Comparison of ENCODE assay signal across 9 mouse cellular contexts in the genomic region with DNA sequence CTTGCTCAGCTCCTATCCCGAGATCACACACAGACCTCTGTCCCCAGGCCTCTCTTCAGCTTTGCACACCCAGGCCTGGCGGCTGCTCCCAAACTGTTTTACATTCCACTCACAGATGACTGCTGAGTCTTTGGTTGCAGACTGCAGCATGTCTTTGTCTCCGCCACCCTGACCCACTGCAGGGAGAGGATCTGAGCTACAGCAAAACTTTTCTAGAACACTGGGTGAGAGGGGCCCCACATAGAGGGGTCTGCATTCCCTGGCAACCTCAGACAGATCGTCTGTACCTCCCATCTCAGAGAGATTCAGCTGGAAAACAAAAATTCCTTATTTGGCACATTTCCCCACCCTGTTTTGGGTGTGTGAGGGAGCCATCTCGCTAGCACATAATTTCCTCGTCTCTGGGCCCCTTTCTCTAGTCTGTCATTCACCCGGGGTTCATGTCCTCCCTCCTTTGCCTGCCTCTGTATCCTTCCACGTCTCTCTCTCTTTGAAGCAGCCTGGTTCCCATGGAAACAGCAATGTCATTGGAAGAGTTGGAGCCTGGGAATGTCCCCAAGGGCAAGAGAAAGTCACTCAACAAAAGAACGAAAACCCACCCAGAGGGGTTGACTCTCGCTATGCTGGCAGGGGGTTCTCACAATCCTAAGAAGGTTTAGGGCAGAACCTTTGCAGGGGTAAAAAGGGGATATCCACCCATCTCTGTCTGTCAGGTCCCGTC. TPM values are rescaled to one million over a fixed set of nuclear protein-coding genes. Genes with fewer than 3 reads are reported as not detected.
A peak's percentile ranks its signal among the peaks of the same experiment; 100 is the strongest.
DNase-seq lines count a peak whose midpoint lies in the region; ATAC-seq lines count a peak whose summit lies in the region.
"Had no signal": no experiment of that assay in that cellular context is flagged by ENCODE, and none has a peak within 500 bp of the region (broad histone marks: within the 10 kb centered on the region; RNA-seq: fewer than 3 reads in every experiment).

No protein-coding gene starts in this region.

- peak overlapping the region; percentile 92 for H3K27ac ChIP-seq in hindbrain, embryonic 10.5 days
- no peak overlapping the region for H3K27ac ChIP-seq in limb, embryonic 11.5 days (replicated peaks; ENCODE audit: low read depth, low read length)

- H3K9ac ChIP-seq in limb, embryonic 11.5 days (ENCODE audit: low read length): 0 out of 2 replicates have a peak overlapping the region, but pooled peaks have one; percentile 9

- H3K4me1 ChIP-seq in hindbrain, embryonic 10.5 days (replicated peaks): peaks cover 60% of the 10 kb centered on the region
- H3K4me1 ChIP-seq in limb, embryonic 11.5 days (ENCODE audit: control insufficient read depth, insufficient read depth, low read length): peaks cover 8% of the 10 kb centered on the region

- no peak for ATAC-seq in limb, embryonic 11.5 days (ENCODE audit: insufficient number of reproducible peaks, low FRiP score, low TSS enrichment, low read depth)

- H3K9me3 ChIP-seq in hindbrain, embryonic 10.5 days: no peaks in the 10 kb centered on the region
- no peaks in the 10 kb centered on the region for H3K9me3 ChIP-seq in limb, embryonic 11.5 days (ENCODE audit: control insufficient read depth, low read length)

- 8% methylated on average over 11 of the region's 11 CpGs for WGBS in hindbrain, embryonic 10.5 days
- WGBS in limb, embryonic 11.5 days: 28% methylated on average over 11 of the region's 11 CpGs

- peak; percentile 53 to 57 for DNase-seq in cerebellum, postnatal 10 days
- no peak for DNase-seq in cerebellum, adult 11 months
- peak; percentile 8 to 19 for DNase-seq in adrenal gland, postnatal 36 days
- DNase-seq in hindbrain, embryonic 10.5 days (ENCODE audit: low spot score): peak; percentile 79
- DNase-seq in limb, embryonic 11.5 days (ENCODE audit: low spot score): no peak
- peak; percentile 30 for DNase-seq in right cerebral cortex, postnatal 14 days
- DNase-seq in kidney, postnatal 25 days: no peak
- DNase-seq in thymus, postnatal 14 days: no peak

- peak overlapping the region; percentile 33 for H3K4me3 ChIP-seq in hindbrain, embryonic 10.5 days
- no peak overlapping the region for H3K4me3 ChIP-seq in limb, embryonic 11.5 days (ENCODE audit: low read depth, low read length)
- H3K4me3 ChIP-seq: erythroblast, embryonic 14.5 days had no signal

- peaks cover 11% of the 10 kb centered on the region; the same call in 1 of the 2 replicates for H3K36me3 ChIP-seq in hindbrain, embryonic 10.5 days
- H3K36me3 ChIP-seq in limb, embryonic 11.5 days (ENCODE audit: control insufficient read depth, insufficient read depth, low read length): no peaks in the 10 kb centered on the region

- peaks cover 19% of the 10 kb centered on the region for H3K27me3 ChIP-seq in hindbrain, embryonic 10.5 days (ENCODE audit: insufficient read depth, poor library complexity, severe bottlenecking)
- H3K27me3 ChIP-seq in limb, embryonic 11.5 days (ENCODE audit: control insufficient read depth, insufficient read depth, low read length): peaks cover 14% of the 10 kb centered on the region

- H3K4me2 ChIP-seq in limb, embryonic 11.5 days (ENCODE audit: low read depth, severe bottlenecking): no peak overlapping the region

RNA-seq across cellular contexts. Expression of gene Cspg5, which starts 6.4 kb away (rescaled TPM):
- 10 to 100 TPM; 22.6 to 22.8 TPM for total RNA-seq in adrenal gland, postnatal 36 days (2021)
- polyA plus RNA-seq in hindbrain, embryonic 10.5 days (2016; fragmentation: Nextera tagmentation; extraction: Ambion mirVana): 7.0 and 15.1 TPM in 2 replicates
- 0.32 and 0.35 TPM in 2 replicates for polyA plus RNA-seq in limb, embryonic 11.5 days (2014; fragmentation: Nextera tagmentation; extraction: Ambion mirVana)

RNA-seq across cellular contexts. Expression of gene Elp6, which starts 55.0 kb away (rescaled TPM):
- total RNA-seq in adrenal gland, postnatal 36 days (2021): 1 to 10 TPM; 8.0 to 9.8 TPM
- polyA plus RNA-seq in hindbrain, embryonic 10.5 days (2016; fragmentation: Nextera tagmentation; extraction: Ambion mirVana): 45.6 TPM in 2 replicates
- 41.5 and 44.7 TPM in 2 replicates for polyA plus RNA-seq in limb, embryonic 11.5 days (2014; fragmentation: Nextera tagmentation; extraction: Ambion mirVana)

Comparison
In these comparisons a context has a peak if more than half of its experiments do, and no peak if none do; other contexts are left out.
1. DNase-seq: peak in cerebellum, postnatal 10 days (2 of 2), adrenal gland, postnatal 36 days (2 of 2), hindbrain, embryonic 10.5 days (single experiment) and right cerebral cortex, postnatal 14 days (single experiment); none in cerebellum, adult 11 months (single experiment), limb, embryonic 11.5 days (single experiment), kidney, postnatal 25 days (0 of 2) and thymus, postnatal 14 days (single experiment).